Mouse (Mus musculus): ENCODE measurements around the gene Tmem223.

DNA sequence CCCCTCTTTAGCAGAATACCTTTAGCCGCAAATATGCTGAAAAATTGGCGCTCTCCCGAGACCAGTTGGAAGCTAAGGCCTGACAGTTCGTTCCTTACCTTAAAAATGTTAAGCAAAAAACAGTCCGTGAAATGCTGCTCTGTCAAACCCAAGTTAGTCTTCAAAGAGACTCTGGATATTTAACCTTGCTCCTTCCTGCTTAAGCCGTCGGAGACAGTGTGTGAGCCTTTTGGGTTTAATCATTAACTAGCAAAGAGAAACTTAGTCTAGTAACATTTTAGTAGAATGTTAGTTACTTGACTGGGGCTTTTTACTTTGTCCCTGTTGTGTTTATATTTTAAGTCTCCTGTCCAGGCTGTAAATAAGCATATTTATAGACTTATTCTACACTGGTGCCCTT is 50.4 kb downstream of the Tmem223 start:
- TF ChIP-seq CTCF (IDR thresholded peaks at IDR 0.05; ENCODE audit: insufficient read depth, low read length), result no peak
- TF ChIP-seq POLR2A (IDR thresholded peaks at IDR 0.05; ENCODE audit: borderline replicate concordance, extremely low read depth, low read depth, low read length), result no peak
